Mouse (Mus musculus): Measurements from ENCODE around the gene Pogk. TPM values are rescaled to one million over a fixed set of nuclear protein-coding genes. Genes with fewer than 3 reads are reported as not detected.

The Pogk gene
- total and polyA plus RNA-seq, 3 experiments = 4.9 to 10.4 (median 7.3) TPM

- no peak overlapping the region for H3K4me3 ChIP-seq (replicated peaks in 1 of 3; ENCODE audit: low read depth in 2 of 3, low read length in 2 of 3, poor library complexity in 1 of 3)
- no peak for DNase-seq (ENCODE audit: extremely low read depth)
- TF ChIP-seq RAD21 (IDR thresholded peaks at IDR 0.05; ENCODE audit: low read depth, low read length) (no peak), CHD1 (IDR thresholded peaks at IDR 0.05; ENCODE audit: low read depth, low read length) (no peak), MAZ (IDR thresholded peaks at IDR 0.05; ENCODE audit: low read depth, low read length) (no peak), BHLHE40 (IDR thresholded peaks at IDR 0.05; ENCODE audit: low read depth, low read length) (no peak), HCFC1 (IDR thresholded peaks at IDR 0.05; ENCODE audit: low read depth, low read length) (no peak), UBTF (IDR thresholded peaks at IDR 0.05; ENCODE audit: low read depth, low read length) (no peak)
- in situ Hi-C loops (cut with MboI; ENCODE audit: low pct_ligation_motif_present, low pct_unique_long_range_greater_than_20kb, low sequenced_read_pairs) = no loop called here
- H3K27ac ChIP-seq (ENCODE audit: insufficient read depth, low read depth) = no peak overlapping the region
- dilution Hi-C loops (cut with MboI; ENCODE audit: extremely low pct_ligation_motif_present, extremely low pct_unique_long_range_greater_than_20kb, low sequenced_read_pairs) = no loop called here
- no peaks in the 10 kb centered on the region for H3K9me3 ChIP-seq (replicated peaks; ENCODE audit: low read length)
- no peak overlapping the region for H3K4me2 ChIP-seq (ENCODE audit: insufficient read depth, low read depth, poor library complexity, severe bottlenecking)
- no peaks in the 10 kb centered on the region for H3K27me3 ChIP-seq (replicated peaks)
- H3K9ac ChIP-seq (ENCODE audit: insufficient read depth, low read depth) = no peak overlapping the region
- H3K36me3 ChIP-seq (replicated peaks in 1 of 2; ENCODE audit: control insufficient read depth in 1 of 2, insufficient read depth in 1 of 2, low read length in 1 of 2) = peaks cover 28 to 69% of the 10 kb centered on the region in 2 experiments
- H3K4me1 ChIP-seq (ENCODE audit: control insufficient read depth in 1 of 2, insufficient read depth in 2 of 2) = no peaks in the 10 kb centered on the region
- no peaks in the 10 kb centered on the region for H3K79me2 ChIP-seq (replicated peaks; ENCODE audit: control insufficient read depth, extremely low read depth, insufficient read depth, poor library complexity, severe bottlenecking)
Observed at GRCm38 (mm10) chr1:166402003-166402402, 7.7 kb downstream of the Pogk start.

DNA sequence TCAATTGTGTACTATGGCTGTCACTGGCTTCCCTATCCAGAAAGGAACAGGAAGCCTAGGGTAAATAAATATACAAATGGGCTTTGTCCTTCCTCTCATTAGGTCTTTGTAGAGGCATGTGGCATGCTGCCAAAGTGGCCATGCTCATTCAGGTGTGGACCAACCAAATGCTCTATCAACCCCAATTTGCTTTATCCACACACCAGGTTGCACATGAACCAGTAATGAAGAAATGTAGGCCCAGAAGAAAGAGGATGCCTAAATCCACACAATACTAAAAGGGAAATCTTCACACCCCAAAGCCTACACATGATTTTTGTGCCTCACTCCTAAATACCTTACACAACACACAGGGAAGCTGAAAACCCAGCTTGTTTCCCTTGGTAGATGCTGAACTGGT, 8.2 kb downstream of the Pogk start:
- no peak overlapping the region for H3K9ac ChIP-seq (ENCODE audit: insufficient read depth, low read depth)
- in situ Hi-C loops (cut with MboI; ENCODE audit: low pct_ligation_motif_present, low pct_unique_long_range_greater_than_20kb, low sequenced_read_pairs) = no loop called here
- H3K27ac ChIP-seq (ENCODE audit: insufficient read depth, low read depth) = no peak overlapping the region
- dilution Hi-C loops (cut with MboI; ENCODE audit: extremely low pct_ligation_motif_present, extremely low pct_unique_long_range_greater_than_20kb, low sequenced_read_pairs) = no loop called here
- no peaks in the 10 kb centered on the region for H3K4me1 ChIP-seq (ENCODE audit: control insufficient read depth in 1 of 2, insufficient read depth in 2 of 2)
- no peak for DNase-seq (ENCODE audit: extremely low read depth)
- no peak for TF ChIP-seq SMC3 (IDR thresholded peaks at IDR 0.05; ENCODE audit: low read depth, low read length)
- TF ChIP-seq E2F4 (IDR thresholded peaks at IDR 0.05; ENCODE audit: insufficient replicate concordance, low read depth, low read length) = no peak
- TF ChIP-seq CTCF (conservative IDR thresholded peaks at IDR 0.05 in 1 of 2, IDR thresholded peaks at IDR 0.05 in 1 of 2; ENCODE audit: low read depth in 2 of 2, low read length in 2 of 2) = no peak
- no peak for TF ChIP-seq UBTF (IDR thresholded peaks at IDR 0.05; ENCODE audit: low read depth, low read length)
- TF ChIP-seq MYC (IDR thresholded peaks at IDR 0.05; ENCODE audit: low read depth, low read length) = no peak
- no peak for TF ChIP-seq PAX5 (IDR thresholded peaks at IDR 0.05; ENCODE audit: low read length)
- TF ChIP-seq ELF1 (IDR thresholded peaks at IDR 0.05; ENCODE audit: low read depth, low read length) = no peak
- TF ChIP-seq POLR2AphosphoS2 (IDR thresholded peaks at IDR 0.05; ENCODE audit: low read depth, low read length) = no peak
- no peak for TF ChIP-seq GABPA (IDR thresholded peaks at IDR 0.05; ENCODE audit: insufficient replicate concordance, low read depth, low read length)
- no peak for TF ChIP-seq HCFC1 (IDR thresholded peaks at IDR 0.05; ENCODE audit: low read depth, low read length)
- no peak for TF ChIP-seq MEF2A (IDR thresholded peaks at IDR 0.05; ENCODE audit: borderline replicate concordance, low read depth, low read length)
- TF ChIP-seq JUN (IDR thresholded peaks at IDR 0.05; ENCODE audit: insufficient read depth, low read depth, low read length) = no peak
- no peak for TF ChIP-seq TBP (conservative IDR thresholded peaks at IDR 0.05; ENCODE audit: low read depth, low read length)
- no peak for TF ChIP-seq MAFK (IDR thresholded peaks at IDR 0.05; ENCODE audit: insufficient replicate concordance, low read length)
- TF ChIP-seq ETS1 (conservative IDR thresholded peaks at IDR 0.05; ENCODE audit: low read depth, low read length) = no peak
- peaks cover 31 to 72% of the 10 kb centered on the region in 2 experiments for H3K36me3 ChIP-seq (replicated peaks in 1 of 2; ENCODE audit: control insufficient read depth in 1 of 2, insufficient read depth in 1 of 2, low read length in 1 of 2)
- H3K4me3 ChIP-seq (replicated peaks in 1 of 3; ENCODE audit: low read depth in 2 of 3, low read length in 2 of 3, poor library complexity in 1 of 3) = no peak overlapping the region
- no peaks in the 10 kb centered on the region for H3K9me3 ChIP-seq (replicated peaks; ENCODE audit: low read length)
- no peaks in the 10 kb centered on the region for H3K79me2 ChIP-seq (replicated peaks; ENCODE audit: control insufficient read depth, extremely low read depth, insufficient read depth, poor library complexity, severe bottlenecking)
- no peak overlapping the region for H3K4me2 ChIP-seq (ENCODE audit: insufficient read depth, low read depth, poor library complexity, severe bottlenecking)
- no peaks in the 10 kb centered on the region for H3K27me3 ChIP-seq (replicated peaks)

Data from CH12.LX (cell line).